Mouse (Mus musculus): ENCODE results near the gene Gstm5. TPM values are rescaled to one million over a fixed set of nuclear protein-coding genes. Genes with fewer than 3 reads are reported as not detected.

The Gstm5 gene
- total RNA-seq, 1 experiment = 20.7 TPM

DNA sequence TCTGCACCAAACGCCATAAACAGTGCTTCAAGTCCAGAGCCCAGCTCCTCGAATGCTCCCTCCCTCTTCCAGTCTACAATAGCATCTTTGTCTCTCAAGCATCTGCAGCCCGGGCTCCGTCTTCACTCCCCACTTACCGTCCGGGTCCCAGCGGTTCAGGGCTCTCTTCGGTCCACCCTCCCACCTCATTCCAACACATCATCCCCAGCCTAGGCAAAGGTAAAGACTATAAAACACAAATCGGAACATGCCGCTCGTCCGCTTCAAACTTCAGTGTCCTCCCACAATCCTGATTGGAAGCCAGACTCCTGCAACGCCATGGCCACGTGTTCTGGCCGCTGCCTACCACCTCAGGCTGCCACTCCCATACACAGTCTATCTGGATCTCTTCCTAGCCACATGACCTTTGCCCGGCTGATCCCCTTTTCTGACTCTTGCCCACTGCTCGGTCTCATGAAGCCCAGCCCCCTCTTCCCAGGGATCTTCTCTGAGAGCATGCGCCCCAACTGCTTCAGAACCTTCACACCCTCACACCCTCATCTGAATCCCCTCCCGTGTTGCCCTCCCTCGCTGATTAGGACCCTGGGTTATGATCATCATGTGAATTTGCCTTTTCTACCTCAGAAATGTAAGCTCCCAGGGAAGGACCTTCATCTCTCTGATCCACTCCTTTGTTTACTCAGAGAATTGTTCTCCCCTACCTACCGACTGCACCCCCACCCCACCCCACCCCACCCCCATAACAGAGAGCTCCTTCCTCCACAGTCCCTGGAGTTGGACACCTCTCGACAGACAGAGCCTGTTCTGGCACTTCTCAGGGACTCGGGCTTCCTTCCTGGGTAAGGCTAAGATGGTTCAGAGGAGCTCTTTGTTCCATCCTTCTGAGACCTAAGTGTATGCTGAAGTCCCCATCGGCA is 22.0 kb upstream of the Gstm5 start:
- no peak for TF ChIP-seq ZNF384 (IDR thresholded peaks at IDR 0.05; ENCODE audit: low read depth, low read length)
- TF ChIP-seq CHD2 (IDR thresholded peaks at IDR 0.05; ENCODE audit: low read depth, low read length) = no peak
- Histone ChIP-seq H3K4me1 (ENCODE audit: control insufficient read depth in 2 of 2, insufficient read depth in 2 of 2, low read length in 2 of 2, poor library complexity in 1 of 2) (no peaks in the 10 kb centered on the region; a peak in 1 of 4 replicates), H3K4me3 (ENCODE audit: insufficient read depth in 1 of 2, low read depth in 1 of 2, low read length in 2 of 2, poor library complexity in 1 of 2, severe bottlenecking in 1 of 2) (peak overlapping the region in 1 of 2 experiments; percentile 24; a peak in 1 of 4 replicates), H3K36me3 (ENCODE audit: control insufficient read depth, insufficient read depth, low read length, poor library complexity, severe bottlenecking) (no peaks in the 10 kb centered on the region), H3K9ac (ENCODE audit: insufficient read depth, low read depth, low read length, poor library complexity, severe bottlenecking) (no peak overlapping the region), H3K9me3 (ENCODE audit: control insufficient read depth, insufficient read depth, low read depth, low read length) (no peaks in the 10 kb centered on the region), H3K27ac (ENCODE audit: insufficient read depth, low read depth, low read length, poor library complexity, severe bottlenecking) (no peak overlapping the region)
- no peak for DNase-seq (ENCODE audit: low read depth, low spot score)
- in situ Hi-C loops (cut with MboI; ENCODE audit: low sequenced_read_pairs in 2 of 2, unreplicated experiment in 2 of 2) = no loop called here

DNA sequence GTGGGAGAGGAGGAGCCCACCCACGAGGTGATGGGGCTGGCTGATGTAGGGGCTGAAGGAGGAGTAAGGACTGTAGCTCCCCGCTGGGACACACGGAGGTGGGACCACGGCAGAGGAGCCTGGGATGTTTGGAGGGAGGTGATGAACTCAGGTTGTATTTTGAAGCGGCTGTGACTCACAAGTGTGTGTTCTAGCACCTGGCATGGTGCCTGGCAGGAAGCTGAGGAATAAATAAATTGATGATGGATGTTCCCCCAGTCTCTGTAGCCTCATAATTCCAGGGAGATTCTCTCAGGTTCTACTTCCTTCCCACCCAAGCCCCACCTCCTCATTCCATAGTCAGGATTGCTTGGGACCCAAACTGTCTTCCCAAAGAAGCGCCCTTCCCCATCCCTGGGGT is 20.4 kb upstream of the Gstm5 start:
- in situ Hi-C loops (cut with MboI; ENCODE audit: low sequenced_read_pairs in 2 of 2, unreplicated experiment in 2 of 2) = no loop called here
- no peak for TF ChIP-seq HCFC1 (IDR thresholded peaks at IDR 0.05; ENCODE audit: borderline replicate concordance, insufficient read depth, low read length)
- no peak for TF ChIP-seq CHD2 (IDR thresholded peaks at IDR 0.05; ENCODE audit: low read depth, low read length)
- TF ChIP-seq ZNF384 (IDR thresholded peaks at IDR 0.05; ENCODE audit: low read depth, low read length) = no peak
- TF ChIP-seq ZC3H11A (IDR thresholded peaks at IDR 0.05; ENCODE audit: borderline replicate concordance, low read depth, low read length) = no peak
- TF ChIP-seq MAFK (IDR thresholded peaks at IDR 0.05; ENCODE audit: insufficient read depth, low read depth, low read length) = no peak

DNA sequence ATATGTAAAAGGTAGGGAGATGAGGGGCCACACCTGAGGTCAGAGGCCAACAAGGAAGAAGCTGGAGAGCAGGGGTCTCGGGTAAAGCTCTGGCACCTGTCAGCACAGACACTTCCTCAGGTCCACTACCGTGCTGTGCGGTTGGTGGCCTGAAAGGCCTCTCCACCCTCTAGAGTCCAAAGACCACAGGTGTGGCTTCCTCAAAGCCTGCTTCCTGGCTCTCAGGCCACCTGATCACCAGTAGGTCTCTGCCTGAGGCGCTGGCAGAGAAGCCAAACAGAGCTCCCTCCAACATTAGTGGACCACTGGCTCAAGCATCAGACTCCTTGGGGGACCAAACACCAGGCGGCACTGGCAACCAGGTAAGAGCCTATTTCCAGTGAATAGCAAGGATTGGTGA is 18.6 kb upstream of the Gstm5 start, which contains the start of gene Eps8l3:
Eps8l3 (plus strand) TSS at position 225 of the 400 bp plus-strand sequence.
- no peak within 1 kb of the TSS for H3K4me3 ChIP-seq (ENCODE audit: insufficient read depth in 1 of 2, low read depth in 1 of 2, low read length in 2 of 2, poor library complexity in 1 of 2, severe bottlenecking in 1 of 2)
- H3K4me1 ChIP-seq (ENCODE audit: control insufficient read depth in 2 of 2, insufficient read depth in 2 of 2, low read length in 2 of 2, poor library complexity in 1 of 2) = no peaks in the 10 kb centered on the region
- no peak within 1 kb of the TSS for H3K9ac ChIP-seq (ENCODE audit: insufficient read depth, low read depth, low read length, poor library complexity, severe bottlenecking)
- H3K36me3 ChIP-seq (ENCODE audit: control insufficient read depth, insufficient read depth, low read length, poor library complexity, severe bottlenecking) = no peaks in the 10 kb centered on the region
- H3K9me3 ChIP-seq (ENCODE audit: control insufficient read depth, insufficient read depth, low read depth, low read length) = no peaks in the 10 kb centered on the region
- DNase-seq (ENCODE audit: low read depth, low spot score) = no peak
- H3K27ac ChIP-seq (ENCODE audit: insufficient read depth, low read depth, low read length, poor library complexity, severe bottlenecking) = no peak within 1 kb of the TSS
- in situ Hi-C loops (cut with MboI; ENCODE audit: low sequenced_read_pairs in 2 of 2, unreplicated experiment in 2 of 2) = no loop called here
- TF ChIP-seq ZC3H11A (IDR thresholded peaks at IDR 0.05; ENCODE audit: borderline replicate concordance, low read depth, low read length) = no peak
- TF ChIP-seq HCFC1 (IDR thresholded peaks at IDR 0.05; ENCODE audit: borderline replicate concordance, insufficient read depth, low read length) = no peak
- no peak for TF ChIP-seq MAFK (IDR thresholded peaks at IDR 0.05; ENCODE audit: insufficient read depth, low read depth, low read length)
- TF ChIP-seq CHD2 (IDR thresholded peaks at IDR 0.05; ENCODE audit: low read depth, low read length) = no peak
- no peak for TF ChIP-seq ZNF384 (IDR thresholded peaks at IDR 0.05; ENCODE audit: low read depth, low read length)

More for the DNA sequence above, 20.4 kb upstream of the Gstm5 start:
- Histone ChIP-seq H3K9ac (ENCODE audit: insufficient read depth, low read depth, low read length, poor library complexity, severe bottlenecking) (no peak overlapping the region), H3K4me1 (ENCODE audit: control insufficient read depth in 2 of 2, insufficient read depth in 2 of 2, low read length in 2 of 2, poor library complexity in 1 of 2) (no peaks in the 10 kb centered on the region), H3K9me3 (ENCODE audit: control insufficient read depth, insufficient read depth, low read depth, low read length) (no peaks in the 10 kb centered on the region), H3K36me3 (ENCODE audit: control insufficient read depth, insufficient read depth, low read length, poor library complexity, severe bottlenecking) (no peaks in the 10 kb centered on the region), H3K27ac (ENCODE audit: insufficient read depth, low read depth, low read length, poor library complexity, severe bottlenecking) (no peak overlapping the region), H3K4me3 (ENCODE audit: insufficient read depth in 1 of 2, low read depth in 1 of 2, low read length in 2 of 2, poor library complexity in 1 of 2, severe bottlenecking in 1 of 2) (no peak overlapping the region)
- DNase-seq (ENCODE audit: low read depth, low spot score) = no peak

DNA sequence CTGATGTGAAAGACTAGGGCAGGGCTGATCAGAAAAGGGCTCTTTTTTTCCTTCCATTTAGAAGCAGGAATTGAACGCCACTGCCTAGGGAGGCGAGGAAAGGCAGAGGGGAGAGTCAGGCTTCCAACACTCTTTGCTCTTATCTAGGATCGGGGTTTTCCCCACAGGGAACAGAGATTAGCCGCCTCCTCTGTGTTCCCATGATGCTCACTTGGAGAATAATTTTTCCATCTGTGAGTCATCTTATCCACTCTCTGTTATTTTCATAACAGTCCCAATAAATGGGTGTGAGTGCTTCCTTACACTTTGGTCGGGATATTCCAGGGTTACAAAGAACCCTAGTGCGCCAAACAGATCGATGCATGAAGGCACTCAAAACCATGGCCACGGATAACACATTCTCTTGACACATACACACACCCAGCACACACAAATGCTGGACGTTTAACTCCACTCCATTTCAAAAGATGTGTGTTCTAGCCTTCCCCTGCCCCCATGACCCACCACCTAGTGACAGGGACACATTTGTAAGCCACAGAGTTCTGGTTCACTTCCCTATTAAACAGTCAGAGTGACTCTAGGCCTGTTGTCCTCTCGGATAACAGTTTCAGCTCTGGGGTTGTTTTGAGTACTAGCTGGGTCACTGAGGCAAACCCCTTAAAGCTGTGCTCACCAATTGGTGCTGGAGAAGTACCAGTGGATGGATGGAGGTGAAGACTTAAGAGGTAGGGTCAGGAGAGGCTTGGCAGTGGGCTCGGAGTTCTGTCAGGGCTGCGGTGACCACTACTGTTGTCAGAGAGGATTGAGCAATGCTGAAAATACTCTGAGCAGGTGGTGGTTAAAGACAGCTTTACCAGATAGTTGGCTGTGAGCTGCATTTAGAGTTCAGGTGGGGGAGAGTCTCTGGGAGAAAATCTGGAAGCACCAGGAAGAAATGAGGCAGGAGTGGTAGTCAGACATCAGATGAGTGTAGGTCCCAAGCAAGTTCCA is 17.6 kb upstream of the Gstm5 start:
- in situ Hi-C loops (cut with MboI; ENCODE audit: low sequenced_read_pairs in 2 of 2, unreplicated experiment in 2 of 2) = no loop called here
- TF ChIP-seq MAFK (IDR thresholded peaks at IDR 0.05; ENCODE audit: insufficient read depth, low read depth, low read length) (no peak), ZC3H11A (IDR thresholded peaks at IDR 0.05; ENCODE audit: borderline replicate concordance, low read depth, low read length) (no peak), CHD2 (IDR thresholded peaks at IDR 0.05; ENCODE audit: low read depth, low read length) (no peak), ZNF384 (IDR thresholded peaks at IDR 0.05; ENCODE audit: low read depth, low read length) (no peak), HCFC1 (IDR thresholded peaks at IDR 0.05; ENCODE audit: borderline replicate concordance, insufficient read depth, low read length) (no peak)
- Histone ChIP-seq H3K4me1 (ENCODE audit: control insufficient read depth in 2 of 2, insufficient read depth in 2 of 2, low read length in 2 of 2, poor library complexity in 1 of 2) (no peaks in the 10 kb centered on the region), H3K9ac (ENCODE audit: insufficient read depth, low read depth, low read length, poor library complexity, severe bottlenecking) (no peak overlapping the region), H3K36me3 (ENCODE audit: control insufficient read depth, insufficient read depth, low read length, poor library complexity, severe bottlenecking) (no peaks in the 10 kb centered on the region), H3K4me3 (ENCODE audit: insufficient read depth in 1 of 2, low read depth in 1 of 2, low read length in 2 of 2, poor library complexity in 1 of 2, severe bottlenecking in 1 of 2) (no peak overlapping the region), H3K27ac (ENCODE audit: insufficient read depth, low read depth, low read length, poor library complexity, severe bottlenecking) (no peak overlapping the region), H3K9me3 (ENCODE audit: control insufficient read depth, insufficient read depth, low read depth, low read length) (no peaks in the 10 kb centered on the region)
- no peak for DNase-seq (ENCODE audit: low read depth, low spot score)

Data from ES-E14 (cell line).